Mouse (Mus musculus) midbrain, embryonic 13.5 days (tissue): ENCODE results near the gene Ppp1r18. TPM values are rescaled to one million over a fixed set of nuclear protein-coding genes. Genes with fewer than 3 reads are reported as not detected.

Experiments
- ATAC-seq: fragments of 200-750 bp; cut with Nextera tagmentation; 2 replicates; pipeline ENCODE4 v1.8.0; 2017; ENCODE audit warnings: mild to moderate bottlenecking, moderate TSS enrichment, moderate library complexity
- H3K27ac ChIP-seq: fragments of 300-500 bp; sonication (generic); 2 replicates; pipeline ENCODE4 v1.5.1; 2015; ENCODE audit warnings: inconsistent platforms, mild to moderate bottlenecking, moderate library complexity
- H3K27me3 ChIP-seq: fragments of 300-500 bp; sonication (generic); 2 replicates; pipeline ENCODE4 v1.6.1; 2015; ENCODE audit warnings: mild to moderate bottlenecking, inconsistent platforms
- H3K36me3 ChIP-seq: fragments of 300-500 bp; sonication (generic); 2 replicates; pipeline ENCODE4 v1.6.1; 2015; ENCODE audit warnings: mild to moderate bottlenecking, inconsistent platforms
- H3K4me1 ChIP-seq: fragments of 300-500 bp; sonication (generic); replicated peaks from 2 replicates; pipeline ENCODE4 v1.6.1; 2015; ENCODE audit warnings: inconsistent platforms
- H3K4me2 ChIP-seq: fragments of 300-500 bp; sonication (generic); replicated peaks from 2 replicates; pipeline ENCODE4 v1.6.1; 2015; ENCODE audit warnings: moderate library complexity, mild to moderate bottlenecking, inconsistent platforms
- H3K4me3 ChIP-seq: fragments of 300-500 bp; sonication (generic); replicated peaks from 2 replicates; pipeline ENCODE4 v1.5.1; 2015; ENCODE audit warnings: mild to moderate bottlenecking, inconsistent platforms
- H3K9ac ChIP-seq: fragments of 300-500 bp; sonication (generic); replicated peaks from 2 replicates; pipeline ENCODE4 v1.6.1; 2015; ENCODE audit warnings: mild to moderate bottlenecking, inconsistent platforms
- H3K9me3 ChIP-seq: fragments of 300-500 bp; sonication (generic); 2 replicates; pipeline ENCODE4 v1.6.1; 2016; ENCODE audit warnings: mild to moderate bottlenecking, inconsistent platforms
- WGBS: fragments of 180-500 bp; shearing (Covaris S2); methylation state at CpG from one replicate; pipeline ENCODE4 v1.1.7; 2015; 5-methylcytosine and 5-hydroxymethylcytosine counted together
- polyA plus RNA-seq: library from polyadenylated mRNA; unstranded; fragments of >200 nt; fragmentation: Nextera tagmentation; extraction: Ambion mirVana; gene quantifications from 2 replicates; pipeline ENCODE4 v1.2.1, GENCODE M21; 2015

Ppp1r18 gene
- polyA plus RNA-seq, 1 experiment from 2014 or later, result 27.4 TPM

- peak overlapping the region; percentile 98; the same call in 1 of the 2 replicates for H3K4me2 ChIP-seq
- peaks cover 20% of the 10 kb centered on the region for H3K4me1 ChIP-seq
- H3K27ac ChIP-seq, result no peak overlapping the region
- no peaks in the 10 kb centered on the region for H3K27me3 ChIP-seq
- no peak for ATAC-seq
- H3K9me3 ChIP-seq, result no peaks in the 10 kb centered on the region
- H3K9ac ChIP-seq, result 0 out of 2 replicates have a peak overlapping the region, but pooled peaks have one; percentile 21
- WGBS, result 82% methylated on average over 2 of the region's 2 CpGs
- H3K36me3 ChIP-seq, result peaks cover 70% of the 10 kb centered on the region
- peak overlapping the region; percentile 88; the same call in 1 of the 2 replicates for H3K4me3 ChIP-seq
These were observed 42.2 kb downstream of the Ppp1r18 start for GRCm38 (mm10) chr17:35907609-35908008.

- Histone ChIP-seq H3K27me3 (no peaks in the 10 kb centered on the region), H3K4me1 (peaks cover 20% of the 10 kb centered on the region), H3K9ac (peak overlapping the region; percentile 94), H3K36me3 (peaks cover 67% of the 10 kb centered on the region), H3K4me3 (peak overlapping the region; percentile 88), H3K9me3 (no peaks in the 10 kb centered on the region), H3K4me2 (peak overlapping the region; percentile 98), H3K27ac (peak overlapping the region; percentile 90)
- 28% methylated on average over 20 of the region's 20 CpGs for WGBS
- peak; percentile 53 for ATAC-seq
These were observed 44.0 kb downstream of the Ppp1r18 start for GRCm38 (mm10) chr17:35909186-35909918.

GRCm38 (mm10) chr17:35909919-35910369, 44.6 kb downstream of the Ppp1r18 start, which contains the start of gene Atat1:
Gene Atat1 (minus strand): TSS chr17:35910075.
- Histone ChIP-seq H3K4me3 (peak within 1 kb of the TSS; percentile 88), H3K27ac (peak within 1 kb of the TSS; percentile 90), H3K9me3 (no peaks in the 10 kb centered on the region), H3K4me1 (peaks cover 21% of the 10 kb centered on the region), H3K9ac (peak within 1 kb of the TSS; percentile 94), H3K27me3 (no peaks in the 10 kb centered on the region), H3K4me2 (peak within 1 kb of the TSS; percentile 98), H3K36me3 (peaks cover 63% of the 10 kb centered on the region)
- 4% methylated on average over 25 of the region's 25 CpGs for WGBS
- peak; percentile 92 for ATAC-seq

- Histone ChIP-seq H3K4me2 (peak overlapping the region; percentile 79), H3K4me3 (peak overlapping the region; percentile 78; the same call in 1 of the 2 replicates), H3K36me3 (peaks cover 30% of the 10 kb centered on the region), H3K9me3 (no peaks in the 10 kb centered on the region), H3K27ac (no peak overlapping the region), H3K9ac (no peak overlapping the region), H3K4me1 (peaks cover 21% of the 10 kb centered on the region), H3K27me3 (no peaks in the 10 kb centered on the region)
- ATAC-seq, result no peak
- WGBS, result 88% methylated on average over 6 of the region's 6 CpGs
These were observed 49.6 kb downstream of the Ppp1r18 start for GRCm38 (mm10) chr17:35914975-35915374.

GRCm38 (mm10) chr17:35915538-35916296, 50.3 kb downstream of the Ppp1r18 start:
- Histone ChIP-seq H3K9me3 (no peaks in the 10 kb centered on the region), H3K27ac (peak overlapping the region; percentile 99), H3K4me1 (peaks cover 26% of the 10 kb centered on the region), H3K36me3 (peaks cover 30% of the 10 kb centered on the region), H3K27me3 (no peaks in the 10 kb centered on the region), H3K4me2 (peak overlapping the region; percentile 79), H3K9ac (peak overlapping the region; percentile 66), H3K4me3 (peak overlapping the region; percentile 78)
- ATAC-seq, result no peak
- WGBS, result 4% methylated on average over 28 of the region's 28 CpGs

GRCm38 (mm10) chr17:35916297-35917142, 51.1 kb downstream of the Ppp1r18 start, which contains the start of the genes Mrps18b and Ppp1r10:
Gene Mrps18b (minus strand): TSS chr17:35916389.
Gene Ppp1r10 (plus strand): TSS chr17:35916434.
- ATAC-seq, result peak; percentile 95
- Histone ChIP-seq H3K9ac (peak within 1 kb of the TSS; percentile 98), H3K27ac (peak within 1 kb of the TSS; percentile 99), H3K4me2 (peak within 1 kb of the TSS; percentile 84), H3K36me3 (peaks cover 24% of the 10 kb centered on the region), H3K4me3 (peak within 1 kb of the TSS; percentile 78), H3K27me3 (no peaks in the 10 kb centered on the region), H3K9me3 (no peaks in the 10 kb centered on the region), H3K4me1 (peaks cover 33% of the 10 kb centered on the region)
- WGBS, result under 1% methylated on average over 83 of the region's 83 CpGs

- H3K9me3 ChIP-seq, result no peaks in the 10 kb centered on the region
- H3K27ac ChIP-seq, result peak overlapping the region; percentile 99
- H3K36me3 ChIP-seq, result peaks cover 21% of the 10 kb centered on the region
- H3K4me1 ChIP-seq, result peaks cover 39% of the 10 kb centered on the region
- ATAC-seq, result no peak
- H3K4me2 ChIP-seq, result peak overlapping the region; percentile 84
- H3K4me3 ChIP-seq, result peak overlapping the region; percentile 78
- 0% methylated on average over 8 of the region's 8 CpGs for WGBS
- no peaks in the 10 kb centered on the region for H3K27me3 ChIP-seq
- peak overlapping the region; percentile 98 for H3K9ac ChIP-seq
These were observed 51.7 kb downstream of the Ppp1r18 start for GRCm38 (mm10) chr17:35917143-35917462.

- H3K4me1 ChIP-seq, result peaks cover 45% of the 10 kb centered on the region
- WGBS, result 0% methylated on average over 13 of the region's 13 CpGs
These were observed 52.3 kb downstream of the Ppp1r18 start for GRCm38 (mm10) chr17:35917463-35918251.

GRCm38 (mm10) chr17:35918276-35919059, 53.1 kb downstream of the Ppp1r18 start:
- Histone ChIP-seq H3K4me2 (peak overlapping the region; percentile 84), H3K27ac (peak overlapping the region; percentile 99), H3K9me3 (no peaks in the 10 kb centered on the region), H3K9ac (peak overlapping the region; percentile 98), H3K4me1 (peaks cover 48% of the 10 kb centered on the region), H3K4me3 (peak overlapping the region; percentile 78), H3K27me3 (no peaks in the 10 kb centered on the region), H3K36me3 (peaks cover 12% of the 10 kb centered on the region)
- no peak for ATAC-seq
- WGBS, result under 1% methylated on average over 11 of the region's 11 CpGs

More at GRCm38 (mm10) chr17:35917463-35918251, 52.3 kb downstream of the Ppp1r18 start:
- Histone ChIP-seq H3K4me3 (peak overlapping the region; percentile 78), H3K4me2 (peak overlapping the region; percentile 84), H3K27ac (peak overlapping the region; percentile 99), H3K27me3 (no peaks in the 10 kb centered on the region), H3K36me3 (peaks cover 15% of the 10 kb centered on the region; the same call in 1 of the 2 replicates), H3K9me3 (no peaks in the 10 kb centered on the region), H3K9ac (peak overlapping the region; percentile 98)
- peak; percentile 12; the same call in 1 of the 2 replicates for ATAC-seq

GRCm38 (mm10) chr17:35919060-35919715, 53.8 kb downstream of the Ppp1r18 start:
- no peaks in the 10 kb centered on the region for H3K9me3 ChIP-seq
- ATAC-seq, result peak; percentile 47
- H3K9ac ChIP-seq, result peak overlapping the region; percentile 98
- H3K36me3 ChIP-seq, result peaks cover 14% of the 10 kb centered on the region
- H3K27ac ChIP-seq, result peak overlapping the region; percentile 99
- no peaks in the 10 kb centered on the region for H3K27me3 ChIP-seq
- peak overlapping the region; percentile 78 for H3K4me3 ChIP-seq
- H3K4me2 ChIP-seq, result peak overlapping the region; percentile 84
- 6% methylated on average over 7 of the region's 7 CpGs for WGBS
- H3K4me1 ChIP-seq, result peaks cover 48% of the 10 kb centered on the region
